Mouse (Mus musculus): ENCODE results near the gene Pdgfb. TPM values are rescaled to one million over a fixed set of nuclear protein-coding genes. Genes with fewer than 3 reads are reported as not detected.

Pdgfb gene
- polyA plus RNA-seq, 1 experiment = 1.6 TPM

- Histone ChIP-seq H3K27ac (ENCODE audit: control insufficient read depth, insufficient read depth, low read depth, low read length) (no peak overlapping the region), H3K4me1 (ENCODE audit: control insufficient read depth, insufficient read depth, low read length) (no peaks in the 10 kb centered on the region), H3K4me3 (ENCODE audit: control insufficient read depth, low read depth, low read length) (no peak overlapping the region), H3K27me3 (ENCODE audit: control insufficient read depth, insufficient read depth, low read length) (no peaks in the 10 kb centered on the region), H3K36me3 (ENCODE audit: control insufficient read depth, insufficient read depth, low read length) (no peaks in the 10 kb centered on the region)
- no peak for TF ChIP-seq POLR2A (IDR thresholded peaks at IDR 0.05; ENCODE audit: control insufficient read depth, low read depth, low read length)
- no peak for TF ChIP-seq CTCF (IDR thresholded peaks at IDR 0.05; ENCODE audit: control insufficient read depth, insufficient read depth, insufficient replicate concordance, low read depth, low read length)
These were observed 16.8 kb downstream of the Pdgfb start for GRCm38 (mm10) chr15:79997988-79998387.

GRCm38 (mm10) chr15:79996781-79997180 is 18.0 kb downstream of the Pdgfb start:
- no peak overlapping the region for H3K4me3 ChIP-seq (ENCODE audit: control insufficient read depth, low read depth, low read length)
- no peaks in the 10 kb centered on the region for H3K27me3 ChIP-seq (ENCODE audit: control insufficient read depth, insufficient read depth, low read length)
- no peaks in the 10 kb centered on the region for H3K36me3 ChIP-seq (ENCODE audit: control insufficient read depth, insufficient read depth, low read length)
- no peak overlapping the region for H3K27ac ChIP-seq (ENCODE audit: control insufficient read depth, insufficient read depth, low read depth, low read length)
- no peak for TF ChIP-seq POLR2A (IDR thresholded peaks at IDR 0.05; ENCODE audit: control insufficient read depth, low read depth, low read length)
- no peaks in the 10 kb centered on the region for H3K4me1 ChIP-seq (ENCODE audit: control insufficient read depth, insufficient read depth, low read length)

DNA sequence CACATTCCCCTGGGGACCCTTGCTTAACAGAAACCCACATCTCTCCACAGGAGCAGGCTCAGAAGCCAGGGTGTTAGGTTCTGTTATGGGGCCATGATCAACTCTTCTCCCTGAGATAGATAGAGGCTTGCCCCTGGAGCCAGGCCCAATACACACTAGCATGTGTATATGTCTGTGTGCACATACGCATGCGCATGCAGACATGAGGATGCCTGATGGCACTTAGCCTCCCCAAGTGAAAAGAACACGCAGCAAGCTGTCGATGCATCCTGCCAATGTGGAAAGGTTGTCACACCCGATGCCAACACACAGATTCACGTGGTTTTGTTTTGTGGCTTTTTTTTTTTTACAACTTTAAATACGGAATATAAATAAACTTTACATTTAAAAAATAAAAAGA is 19.2 kb downstream of the Pdgfb start:
- H3K4me1 ChIP-seq (ENCODE audit: control insufficient read depth, insufficient read depth, low read length) = no peaks in the 10 kb centered on the region
- H3K27ac ChIP-seq (ENCODE audit: control insufficient read depth, insufficient read depth, low read depth, low read length) = no peak overlapping the region
- H3K27me3 ChIP-seq (ENCODE audit: control insufficient read depth, insufficient read depth, low read length) = no peaks in the 10 kb centered on the region
- no peak for TF ChIP-seq POLR2A (IDR thresholded peaks at IDR 0.05; ENCODE audit: control insufficient read depth, low read depth, low read length)
- H3K4me3 ChIP-seq (ENCODE audit: control insufficient read depth, low read depth, low read length) = no peak overlapping the region
- no peaks in the 10 kb centered on the region for H3K36me3 ChIP-seq (ENCODE audit: control insufficient read depth, insufficient read depth, low read length)

DNA sequence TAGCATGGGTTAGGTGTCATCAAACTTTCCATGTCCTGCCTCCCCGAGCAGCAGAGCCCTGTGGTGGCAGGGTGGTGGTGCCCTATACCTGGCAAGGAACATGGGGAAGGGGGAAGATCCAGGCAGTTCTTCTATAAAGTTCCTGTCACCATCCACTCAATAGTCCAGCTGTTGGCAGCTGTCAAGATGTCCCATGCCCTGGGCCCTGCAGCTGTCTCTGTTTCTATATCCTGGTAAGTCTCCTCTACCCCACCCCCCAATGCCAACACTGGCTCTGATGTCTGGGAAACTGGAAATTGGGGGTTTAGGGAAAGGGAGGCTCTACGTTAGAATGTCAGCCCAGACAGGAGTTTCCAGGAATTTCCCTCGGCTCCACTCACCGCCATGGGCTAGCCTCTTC is 20.2 kb downstream of the Pdgfb start:
- Histone ChIP-seq H3K36me3 (ENCODE audit: control insufficient read depth, insufficient read depth, low read length) (no peaks in the 10 kb centered on the region), H3K4me1 (ENCODE audit: control insufficient read depth, insufficient read depth, low read length) (no peaks in the 10 kb centered on the region), H3K27me3 (ENCODE audit: control insufficient read depth, insufficient read depth, low read length) (no peaks in the 10 kb centered on the region), H3K27ac (ENCODE audit: control insufficient read depth, insufficient read depth, low read depth, low read length) (no peak overlapping the region), H3K4me3 (ENCODE audit: control insufficient read depth, low read depth, low read length) (no peak overlapping the region)
- TF ChIP-seq CTCF (IDR thresholded peaks at IDR 0.05; ENCODE audit: control insufficient read depth, insufficient read depth, insufficient replicate concordance, low read depth, low read length) (no peak), POLR2A (IDR thresholded peaks at IDR 0.05; ENCODE audit: control insufficient read depth, low read depth, low read length) (no peak)

DNA sequence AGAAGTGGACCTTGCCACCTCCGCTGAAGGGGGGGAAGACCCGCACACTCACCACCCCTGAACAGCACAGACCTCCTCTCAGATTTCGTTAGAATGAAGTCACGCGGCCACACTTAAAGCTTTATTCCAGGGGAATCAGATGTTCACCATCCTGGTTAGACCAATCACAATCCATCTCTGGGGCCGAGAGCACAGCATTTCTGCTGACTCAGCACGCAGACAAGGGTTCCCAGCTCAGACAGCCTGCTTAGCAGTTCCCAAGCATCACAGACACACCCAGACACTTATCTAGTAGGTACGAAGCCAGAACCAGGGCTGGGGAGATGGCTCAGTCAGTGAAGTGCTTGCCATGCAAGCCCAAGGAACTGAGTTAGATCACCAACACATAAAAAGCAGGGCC is 28.6 kb downstream of the Pdgfb start:
- TF ChIP-seq POLR2A (IDR thresholded peaks at IDR 0.05; ENCODE audit: control insufficient read depth, low read depth, low read length) = no peak
- TF ChIP-seq CTCF (IDR thresholded peaks at IDR 0.05; ENCODE audit: control insufficient read depth, insufficient read depth, insufficient replicate concordance, low read depth, low read length) = no peak
- Histone ChIP-seq H3K4me1 (ENCODE audit: control insufficient read depth, insufficient read depth, low read length) (peaks cover 5% of the 10 kb centered on the region), H3K4me3 (ENCODE audit: control insufficient read depth, low read depth, low read length) (no peak overlapping the region), H3K27ac (ENCODE audit: control insufficient read depth, insufficient read depth, low read depth, low read length) (no peak overlapping the region), H3K27me3 (ENCODE audit: control insufficient read depth, insufficient read depth, low read length) (no peaks in the 10 kb centered on the region), H3K36me3 (ENCODE audit: control insufficient read depth, insufficient read depth, low read length) (no peaks in the 10 kb centered on the region)

GRCm38 (mm10) chr15:79985471-79985870 is 29.3 kb downstream of the Pdgfb start:
- H3K27ac ChIP-seq (ENCODE audit: control insufficient read depth, insufficient read depth, low read depth, low read length) = no peak overlapping the region
- H3K4me3 ChIP-seq (ENCODE audit: control insufficient read depth, low read depth, low read length) = no peak overlapping the region
- H3K36me3 ChIP-seq (ENCODE audit: control insufficient read depth, insufficient read depth, low read length) = no peaks in the 10 kb centered on the region
- no peak for TF ChIP-seq POLR2A (IDR thresholded peaks at IDR 0.05; ENCODE audit: control insufficient read depth, low read depth, low read length)
- TF ChIP-seq CTCF (IDR thresholded peaks at IDR 0.05; ENCODE audit: control insufficient read depth, insufficient read depth, insufficient replicate concordance, low read depth, low read length) = no peak
- no peaks in the 10 kb centered on the region for H3K27me3 ChIP-seq (ENCODE audit: control insufficient read depth, insufficient read depth, low read length)
- H3K4me1 ChIP-seq (ENCODE audit: control insufficient read depth, insufficient read depth, low read length) = peaks cover 8% of the 10 kb centered on the region

GRCm38 (mm10) chr15:79984152-79984551 is 30.6 kb downstream of the Pdgfb start:
- H3K27me3 ChIP-seq (ENCODE audit: control insufficient read depth, insufficient read depth, low read length) = no peaks in the 10 kb centered on the region
- H3K36me3 ChIP-seq (ENCODE audit: control insufficient read depth, insufficient read depth, low read length) = no peaks in the 10 kb centered on the region
- H3K4me3 ChIP-seq (ENCODE audit: control insufficient read depth, low read depth, low read length) = no peak overlapping the region
- H3K4me1 ChIP-seq (ENCODE audit: control insufficient read depth, insufficient read depth, low read length) = peaks cover 8% of the 10 kb centered on the region
- H3K27ac ChIP-seq (ENCODE audit: control insufficient read depth, insufficient read depth, low read depth, low read length) = no peak overlapping the region
- TF ChIP-seq POLR2A (IDR thresholded peaks at IDR 0.05; ENCODE audit: control insufficient read depth, low read depth, low read length) = no peak
- no peak for TF ChIP-seq CTCF (IDR thresholded peaks at IDR 0.05; ENCODE audit: control insufficient read depth, insufficient read depth, insufficient replicate concordance, low read depth, low read length)

GRCm38 (mm10) chr15:79980716-79981115 is 34.1 kb downstream of the Pdgfb start:
- H3K4me1 ChIP-seq (ENCODE audit: control insufficient read depth, insufficient read depth, low read length) = peaks cover 8% of the 10 kb centered on the region
- no peaks in the 10 kb centered on the region for H3K27me3 ChIP-seq (ENCODE audit: control insufficient read depth, insufficient read depth, low read length)
- TF ChIP-seq POLR2A (IDR thresholded peaks at IDR 0.05; ENCODE audit: control insufficient read depth, low read depth, low read length) = no peak
- no peak for TF ChIP-seq CTCF (IDR thresholded peaks at IDR 0.05; ENCODE audit: control insufficient read depth, insufficient read depth, insufficient replicate concordance, low read depth, low read length)
- no peaks in the 10 kb centered on the region for H3K36me3 ChIP-seq (ENCODE audit: control insufficient read depth, insufficient read depth, low read length)
- H3K4me3 ChIP-seq (ENCODE audit: control insufficient read depth, low read depth, low read length) = peak overlapping the region; percentile 65
- H3K27ac ChIP-seq (ENCODE audit: control insufficient read depth, insufficient read depth, low read depth, low read length) = no peak overlapping the region

All from testis, adult 2 months (tissue).